Mouse (Mus musculus) bone marrow macrophage, adult 2 months (primary cell): ENCODE data around the gene Ece1.

Experiments
- CTCF ChIP-seq: IDR thresholded peaks from 2 replicates; pipeline ENCODE4 v1.5.1; 2012; ENCODE audit warnings: low read depth, mild to moderate bottlenecking, low read length, moderate library complexity
- POLR2A ChIP-seq: IDR thresholded peaks from 2 replicates; pipeline ENCODE4 v1.6.1; 2012; ENCODE audit warnings: mild to moderate bottlenecking, low read depth, low read length, borderline replicate concordance

GRCm38 (mm10) chr4:137920005-137920404 is 58.0 kb downstream of the Ece1 start:
- TF ChIP-seq CTCF = no peak
- TF ChIP-seq POLR2A = no peak
